Mouse (Mus musculus): ENCODE results near the gene Gng5.

Gene Gng5

DNA sequence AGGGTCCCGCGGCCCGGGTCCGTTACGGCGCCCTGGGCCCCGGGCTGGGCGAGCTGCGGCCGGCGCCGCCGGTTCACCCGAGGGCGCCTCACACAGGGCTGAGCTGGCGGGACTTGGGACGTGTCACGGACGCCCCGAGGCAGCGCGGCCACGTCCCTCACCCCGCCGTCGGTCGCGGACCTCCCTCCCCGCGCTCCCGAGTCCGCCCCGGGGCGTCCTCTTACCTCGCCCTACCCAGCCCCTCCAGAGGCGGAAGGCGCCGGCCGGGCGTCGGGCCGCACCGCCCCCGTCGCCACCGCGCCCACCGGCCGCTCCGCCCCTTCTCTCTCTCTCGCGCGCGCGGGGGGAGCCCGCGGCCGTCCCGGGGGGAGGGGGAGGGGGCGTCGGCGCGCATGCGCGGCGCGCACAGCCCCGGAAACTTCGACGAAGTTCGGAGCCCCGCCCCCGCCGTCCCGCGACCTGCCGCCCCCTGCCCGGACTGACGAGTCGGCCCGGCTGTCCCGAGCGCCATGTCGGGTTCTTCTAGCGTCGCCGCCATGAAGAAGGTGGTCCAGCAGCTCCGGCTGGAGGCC lies at the start of gene Gng5, which contains the start of gene Spata1:
TSS of gene Gng5 (plus strand) at position 377 of the 572 bp plus-strand sequence.
TSS of gene Spata1 (minus strand) at position 323 of the 572 bp plus-strand sequence.
- DNase-seq, result peak; percentile 14

GRCm38 (mm10) chr3:146450371-146450841 lies 49.2 kb upstream of the Gng5 start:
- peak; percentile 78 for DNase-seq

DNA sequence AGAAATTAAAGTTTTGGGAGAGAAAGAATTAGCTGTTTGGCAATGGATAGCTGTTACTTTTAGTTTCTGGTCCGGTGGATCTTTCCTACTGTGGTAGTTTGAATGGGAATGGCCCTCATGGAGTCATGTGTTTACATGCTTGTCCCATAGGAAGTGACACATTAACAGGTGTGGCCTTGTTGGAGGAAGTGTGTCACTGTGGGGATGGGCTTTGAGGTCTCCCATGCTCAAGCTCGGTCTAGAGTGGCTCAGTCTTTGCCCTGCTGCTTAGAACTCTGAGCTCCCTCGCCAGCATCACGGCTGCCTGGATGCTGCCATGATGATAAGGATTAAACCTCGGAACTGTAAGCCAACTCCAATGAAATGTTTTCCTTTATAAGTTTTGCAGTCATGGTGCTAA lies 48.2 kb upstream of the Gng5 start:
- DNase-seq, result no peak

- no peak for DNase-seq
Measured at GRCm38 (mm10) chr3:146462939-146463338, 36.7 kb upstream of the Gng5 start.

- no peak for DNase-seq
Measured at GRCm38 (mm10) chr3:146469226-146469625, 30.4 kb upstream of the Gng5 start.

GRCm38 (mm10) chr3:146472657-146473056 lies 26.9 kb upstream of the Gng5 start:
- no peak for DNase-seq

DNA sequence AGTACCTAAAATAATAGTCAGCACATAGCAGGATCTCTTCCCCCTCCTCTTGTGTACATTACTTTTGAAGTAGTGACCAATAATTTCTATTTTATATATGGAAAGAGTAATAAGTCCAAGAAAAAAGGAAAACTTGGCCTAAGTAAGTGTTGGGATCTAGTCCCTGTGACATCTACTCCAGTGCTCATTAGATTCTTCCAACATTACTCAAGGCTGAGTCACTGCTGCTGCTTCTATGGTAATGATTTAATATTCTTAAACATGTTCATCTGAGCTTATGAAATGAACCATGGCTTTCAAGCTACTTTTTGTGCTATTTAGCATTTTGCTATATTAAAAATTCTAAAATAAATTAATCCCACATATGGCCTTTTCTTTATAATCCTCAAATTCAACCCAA lies 25.9 kb upstream of the Gng5 start:
- DNase-seq, result no peak

GRCm38 (mm10) chr3:146474428-146474827 lies 25.2 kb upstream of the Gng5 start:
- DNase-seq, result no peak

DNA sequence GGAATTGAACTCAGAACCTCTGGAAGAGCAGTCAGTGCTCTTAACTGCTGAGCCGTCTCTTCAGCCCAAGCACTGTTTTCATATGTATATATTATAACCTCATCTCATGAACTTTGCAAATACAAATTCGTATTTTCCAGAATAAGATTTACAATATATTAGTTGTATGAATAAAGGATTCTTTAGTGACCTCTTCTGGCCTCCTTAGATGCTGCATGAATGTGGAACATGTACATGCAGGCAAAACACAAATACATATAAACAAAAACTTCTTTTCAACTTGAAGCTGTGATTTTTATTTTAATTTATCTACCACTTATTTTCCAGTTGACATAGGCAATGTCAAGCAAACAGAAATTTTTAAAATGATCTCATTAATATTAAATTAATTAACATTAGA lies 17.6 kb upstream of the Gng5 start:
- no peak for DNase-seq

DNA sequence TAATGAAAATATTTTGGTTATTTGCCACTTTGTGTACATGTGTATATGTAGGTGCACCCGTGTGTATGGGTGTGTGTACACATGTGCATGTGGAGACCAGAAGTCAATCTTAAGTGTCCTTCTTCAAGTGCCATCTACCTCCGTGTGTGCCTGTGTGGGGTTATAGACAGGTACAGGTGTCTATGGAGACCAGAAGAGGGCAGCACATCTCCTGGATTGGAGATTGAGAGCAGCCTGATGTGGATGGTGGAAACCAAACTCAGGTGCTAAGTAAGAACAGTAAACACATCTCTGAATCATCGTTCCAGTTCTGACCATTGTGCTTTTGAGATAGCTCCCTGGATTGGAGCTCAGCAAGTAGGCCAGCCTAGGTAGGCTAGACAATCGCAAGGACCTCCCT lies 13.1 kb upstream of the Gng5 start:
- DNase-seq, result no peak

- DNase-seq, result no peak
Measured at GRCm38 (mm10) chr3:146494941-146495340, 4.7 kb upstream of the Gng5 start.

DNA sequence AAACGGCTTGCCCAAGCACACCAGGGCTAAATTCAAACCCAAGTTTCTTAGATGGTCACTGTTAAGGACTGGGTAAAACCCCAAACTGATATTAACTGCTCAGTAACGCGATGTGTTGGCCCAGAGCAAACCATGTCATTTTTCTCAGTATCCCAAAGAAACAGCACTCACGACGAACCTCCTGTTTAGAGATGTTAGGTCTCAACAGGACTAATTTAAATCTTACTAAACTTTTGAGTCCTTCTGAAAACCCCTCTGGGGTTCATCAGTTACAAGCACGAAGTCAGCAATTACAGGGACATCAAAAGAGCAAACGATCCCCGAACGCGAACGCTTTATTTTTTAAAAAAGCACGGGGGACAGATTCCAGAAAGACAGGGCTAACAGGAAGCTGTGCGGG lies 618 bp upstream of the Gng5 start:
- no peak for DNase-seq

GRCm38 (mm10) chr3:146500003-146500809 lies 599 bp downstream of the Gng5 start:
- DNase-seq, result no peak

DNA sequence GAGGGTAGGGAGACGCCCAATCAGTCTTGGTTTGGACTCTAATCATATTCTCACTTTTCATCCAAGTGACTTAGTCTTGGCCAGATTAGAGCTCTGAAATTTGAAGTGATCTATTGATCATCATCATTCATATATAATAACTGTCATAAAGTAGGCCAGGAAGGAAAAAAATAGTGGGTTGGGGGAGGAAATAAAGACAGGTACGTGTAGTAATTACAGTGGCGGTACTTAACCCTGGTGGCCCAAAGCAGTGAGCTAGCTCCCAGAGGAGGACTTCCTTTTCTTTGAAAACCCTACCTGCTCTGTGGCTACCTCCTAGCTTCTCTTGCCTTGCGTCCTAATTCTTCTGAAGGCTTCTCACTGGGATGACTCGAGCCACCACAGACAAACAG lies 1.2 kb downstream of the Gng5 start:
- no peak for DNase-seq

GRCm38 (mm10) chr3:146501601-146502123 lies 2.1 kb downstream of the Gng5 start:
- DNase-seq, result no peak

GRCm38 (mm10) chr3:146506711-146507110 lies 7.1 kb downstream of the Gng5 start:
- DNase-seq, result no peak

GRCm38 (mm10) chr3:146520226-146520797 lies 20.7 kb downstream of the Gng5 start:
- DNase-seq, result no peak

DNA sequence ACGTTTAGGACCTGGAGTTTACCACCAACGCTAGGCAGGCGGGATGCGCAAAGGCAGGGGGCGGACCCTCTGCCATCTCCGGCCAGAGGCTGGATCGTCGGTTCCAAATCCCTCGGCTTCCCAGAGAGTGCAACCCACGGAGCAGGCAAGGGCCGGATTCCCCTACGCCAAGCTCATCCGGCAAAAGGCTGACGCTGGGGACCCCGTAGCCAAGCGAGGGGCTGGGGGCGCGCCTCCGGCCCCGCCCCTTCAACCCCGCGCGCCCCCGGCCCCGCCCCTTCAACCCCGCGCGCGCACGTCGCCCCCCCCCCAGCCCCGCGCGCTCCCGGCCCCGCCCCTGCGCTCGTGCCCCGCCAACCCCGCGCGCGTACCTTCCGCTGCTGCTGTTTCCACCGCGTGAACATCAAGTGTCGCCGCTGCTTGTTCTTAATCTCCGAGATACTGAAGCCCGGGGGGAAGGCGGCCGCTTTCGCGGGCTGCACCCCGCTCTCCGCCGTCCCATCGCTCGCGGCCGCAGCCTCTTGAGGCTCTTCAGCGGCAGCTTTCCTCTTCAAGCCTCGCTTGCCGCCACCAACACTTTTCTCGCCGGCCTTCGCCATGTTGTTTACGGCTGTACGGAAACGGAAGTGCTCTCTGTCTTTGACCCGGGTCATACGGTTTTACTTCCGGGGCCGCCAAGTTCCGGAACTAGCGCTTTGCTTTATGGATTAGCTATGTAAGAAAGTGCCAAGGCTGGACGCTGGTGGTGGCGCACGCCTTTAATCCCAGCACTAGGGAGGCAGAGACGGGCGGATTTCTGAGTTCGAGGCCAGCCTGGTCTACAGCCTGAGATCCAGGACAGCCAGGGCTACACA lies 21.4 kb downstream of the Gng5 start, which contains the start of gene Rpf1:
TSS of gene Rpf1 (minus strand) at position 632 of the 854 bp plus-strand sequence.
- DNase-seq, result peak; percentile 87

GRCm38 (mm10) chr3:146521652-146522020 lies 22.0 kb downstream of the Gng5 start:
- peak; percentile 13 for DNase-seq

DNA sequence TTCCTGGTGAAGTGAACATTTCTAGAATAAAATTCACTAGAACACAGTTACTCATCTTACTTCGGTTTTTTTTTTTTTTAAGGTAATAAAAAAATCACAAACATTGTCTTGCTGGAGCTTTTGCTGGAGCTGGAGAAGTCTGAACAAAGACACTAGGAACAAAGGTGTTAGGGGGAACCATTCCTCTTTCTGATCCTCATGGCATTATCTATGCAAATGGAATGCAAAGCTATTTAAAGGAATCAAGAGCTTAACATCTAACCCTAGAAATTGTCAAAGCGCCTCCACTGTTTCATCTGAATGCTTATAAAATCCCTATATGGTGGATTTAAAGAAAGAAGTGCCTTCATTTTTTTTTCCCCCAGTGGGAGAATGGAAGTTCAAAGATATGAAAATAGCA lies 28.7 kb downstream of the Gng5 start:
- DNase-seq, result no peak

GRCm38 (mm10) chr3:146534986-146535385 lies 35.4 kb downstream of the Gng5 start:
- no peak for DNase-seq

- DNase-seq, result no peak
Measured at GRCm38 (mm10) chr3:146540521-146541273, 41.1 kb downstream of the Gng5 start.

Data from cerebellum, adult 8-10 months (tissue).